Mouse (Mus musculus): ENCODE results near the gene Pgm1.

DNA sequence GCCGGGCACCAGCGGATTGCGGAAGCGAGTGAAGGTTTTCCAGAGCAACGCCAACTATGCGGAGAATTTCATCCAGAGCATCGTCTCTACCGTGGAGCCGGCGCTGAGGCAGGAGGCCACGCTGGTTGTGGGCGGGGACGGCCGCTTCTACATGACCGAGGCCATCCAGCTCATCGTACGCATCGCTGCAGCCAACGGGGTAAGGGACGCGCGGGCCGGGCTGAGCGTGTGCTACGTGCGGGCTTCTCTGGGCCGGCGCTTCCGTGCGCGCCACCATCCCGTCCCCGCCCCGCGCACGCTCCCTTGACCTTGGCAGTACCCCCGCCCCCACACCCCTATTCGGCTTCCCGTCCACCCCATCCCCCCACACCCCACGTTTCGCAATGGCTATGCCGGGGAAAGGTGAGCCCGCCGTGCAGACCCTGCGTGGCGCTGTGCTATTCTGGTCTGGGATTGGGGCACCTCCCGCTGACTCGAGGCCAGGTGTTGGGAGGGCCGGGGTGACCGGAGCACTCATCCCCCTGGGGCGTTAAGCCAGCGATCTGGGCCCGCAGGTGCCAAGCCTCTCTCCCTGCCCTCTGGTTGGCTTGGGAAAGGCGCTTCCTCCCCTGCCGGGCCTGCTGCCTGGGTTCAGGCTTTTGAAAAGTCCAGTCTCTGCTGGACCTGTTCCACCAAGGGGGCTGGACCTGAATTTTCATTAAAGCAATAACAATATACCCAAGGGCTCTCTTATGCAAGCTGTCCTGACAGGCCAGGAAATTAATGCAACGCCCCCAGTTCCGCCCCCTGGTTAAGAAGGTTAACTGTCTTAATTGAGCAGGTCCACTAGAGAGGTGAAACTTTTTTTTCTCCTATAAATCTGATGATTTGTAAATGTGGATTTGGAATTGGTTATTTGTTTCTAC, 651 bp downstream of the Pgm1 start, which contains the start of gene Itgb3bp:
- TF ChIP-seq HCFC1 (IDR thresholded peaks at IDR 0.05; ENCODE audit: borderline replicate concordance, insufficient read depth, low read length) = no peak
- no peak for TF ChIP-seq MAFK (IDR thresholded peaks at IDR 0.05; ENCODE audit: insufficient read depth, low read depth, low read length)
- no peak for TF ChIP-seq ZNF384 (IDR thresholded peaks at IDR 0.05; ENCODE audit: low read depth, low read length)
- no peak for TF ChIP-seq CHD2 (IDR thresholded peaks at IDR 0.05; ENCODE audit: low read depth, low read length)
- TF ChIP-seq ZC3H11A (IDR thresholded peaks at IDR 0.05; ENCODE audit: borderline replicate concordance, low read depth, low read length) = no peak
